Mouse (Mus musculus): ENCODE data around the gene Cyp3a16.

GRCm38 (mm10) chr5:145422287-145422686 is 47.2 kb downstream of the Cyp3a16 start:
- TF ChIP-seq CTCF (IDR thresholded peaks at IDR 0.05; ENCODE audit: borderline replicate concordance, insufficient read depth, low read length) = no peak
- no peak for TF ChIP-seq POLR2A (IDR thresholded peaks at IDR 0.05; ENCODE audit: low read depth, low read length)

Measured in embryonic fibroblast, embryonic 13.5 days (primary cell).